Mouse (Mus musculus) myocyte (in vitro differentiated cells): Measurements from ENCODE around the gene Ptpn3.

ENCODE experiments used
- CEBPB ChIP-seq: IDR thresholded peaks from 2 replicates; pipeline ENCODE4 v1.6.1; 2011; ENCODE audit warnings: mild to moderate bottlenecking, moderate library complexity; ENCODE audit not compliant: poor library complexity, insufficient read depth, severe bottlenecking
- E2F4 ChIP-seq: IDR thresholded peaks from one replicate; pipeline ENCODE4 v1.6.1; 2011; ENCODE audit warnings: mild to moderate bottlenecking, control low read depth, moderate library complexity; ENCODE audit not compliant: insufficient read depth
- MAX ChIP-seq: IDR thresholded peaks from one replicate; pipeline ENCODE4 v1.6.1; 2011; ENCODE audit warnings: low read depth, mild to moderate bottlenecking, control low read depth
- MYOD1 ChIP-seq, 3 experiments: IDR thresholded peaks; one replicate each; pipeline ENCODE4 v1.6.1; 2011; ENCODE audit warnings: control low read depth in 2 of 3, low read depth in 2 of 3, mild to moderate bottlenecking in 2 of 3, moderate library complexity in 1 of 3; ENCODE audit not compliant: insufficient read length in 2 of 3, control insufficient read depth in 1 of 3
- MYOG ChIP-seq, 3 experiments: IDR thresholded peaks; one replicate each; pipeline ENCODE4 v1.6.1; 2011; ENCODE audit warnings: control low read depth in 2 of 3, low read depth in 2 of 3, mild to moderate bottlenecking in 2 of 3; ENCODE audit not compliant: insufficient read length in 2 of 3, control insufficient read depth in 1 of 3, insufficient read depth in 1 of 3
- POLR2A ChIP-seq: IDR thresholded peaks from one replicate; pipeline ENCODE4 v1.6.1; 2011; ENCODE audit warnings: low read depth, mild to moderate bottlenecking, control low read depth, moderate library complexity; ENCODE audit not compliant: insufficient read length
- POLR2AphosphoS2 ChIP-seq: IDR thresholded peaks from one replicate; pipeline ENCODE4 v1.6.1; 2011; ENCODE audit warnings: low read depth, control low read depth; ENCODE audit not compliant: insufficient read length
- REST ChIP-seq: IDR thresholded peaks from one replicate; pipeline ENCODE4 v1.6.1; 2011; ENCODE audit warnings: mild to moderate bottlenecking, control low read depth, moderate library complexity; ENCODE audit not compliant: insufficient read depth, insufficient read length
- SRF ChIP-seq: IDR thresholded peaks from one replicate; pipeline ENCODE4 v1.6.1; 2011; ENCODE audit warnings: low read depth; ENCODE audit not compliant: control insufficient read depth, insufficient read length
- TCF12 ChIP-seq: IDR thresholded peaks from one replicate; pipeline ENCODE4 v1.6.1; 2011; ENCODE audit warnings: mild to moderate bottlenecking, control low read depth; ENCODE audit not compliant: poor library complexity, insufficient read depth, severe bottlenecking
- USF1 ChIP-seq: IDR thresholded peaks from one replicate; pipeline ENCODE4 v1.6.1; 2011; ENCODE audit warnings: low read depth, mild to moderate bottlenecking, control low read depth, moderate library complexity

- TF ChIP-seq POLR2A (no peak), MYOD1 (IDR thresholded peaks at IDR 0.05; ENCODE audit: control insufficient read depth in 1 of 3, insufficient read length in 2 of 3, low read depth in 2 of 3) (no peak), USF1 (no peak), MYOG (IDR thresholded peaks at IDR 0.05; ENCODE audit: control insufficient read depth in 1 of 3, insufficient read depth in 1 of 3, insufficient read length in 2 of 3, low read depth in 2 of 3) (no peak), POLR2AphosphoS2 (no peak), CEBPB (no peak), MAX (no peak), E2F4 (no peak), TCF12 (no peak), REST (no peak), SRF (no peak)
Observed at GRCm38 (mm10) chr4:57282179-57282578, 19.5 kb downstream of the Ptpn3 start.
